Mouse (Mus musculus) forelimb bud, embryonic 11.5 days (tissue): ENCODE measurements around the gene Tnf.

Experiments
- DNase-seq: peaks from one replicate; pipeline ENCODE4 v3.0.0-alpha.2; 2012; ENCODE audit warnings: low read depth, low spot score

Gene Tnf

DNA sequence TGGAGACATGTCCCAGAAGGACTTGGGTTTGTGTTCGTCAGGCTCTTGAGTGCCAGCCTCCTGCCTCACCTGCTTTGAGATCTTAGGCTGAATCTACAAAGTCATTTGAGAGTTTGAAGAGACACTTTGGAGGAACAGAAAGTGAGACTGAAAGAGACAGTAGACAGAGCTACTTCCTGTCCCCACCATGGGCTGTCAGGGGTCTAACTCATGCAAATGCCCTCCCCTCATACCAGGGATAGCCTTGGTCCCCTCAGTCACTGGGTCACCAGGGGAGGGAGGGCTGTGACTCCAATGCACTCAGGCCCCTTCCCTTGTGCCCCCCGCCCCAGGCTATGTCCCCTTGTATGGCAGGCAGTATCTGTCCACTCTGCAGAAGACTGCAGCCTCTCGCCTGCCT lies 28.5 kb downstream of the Tnf start:
- DNase-seq, result no peak

DNA sequence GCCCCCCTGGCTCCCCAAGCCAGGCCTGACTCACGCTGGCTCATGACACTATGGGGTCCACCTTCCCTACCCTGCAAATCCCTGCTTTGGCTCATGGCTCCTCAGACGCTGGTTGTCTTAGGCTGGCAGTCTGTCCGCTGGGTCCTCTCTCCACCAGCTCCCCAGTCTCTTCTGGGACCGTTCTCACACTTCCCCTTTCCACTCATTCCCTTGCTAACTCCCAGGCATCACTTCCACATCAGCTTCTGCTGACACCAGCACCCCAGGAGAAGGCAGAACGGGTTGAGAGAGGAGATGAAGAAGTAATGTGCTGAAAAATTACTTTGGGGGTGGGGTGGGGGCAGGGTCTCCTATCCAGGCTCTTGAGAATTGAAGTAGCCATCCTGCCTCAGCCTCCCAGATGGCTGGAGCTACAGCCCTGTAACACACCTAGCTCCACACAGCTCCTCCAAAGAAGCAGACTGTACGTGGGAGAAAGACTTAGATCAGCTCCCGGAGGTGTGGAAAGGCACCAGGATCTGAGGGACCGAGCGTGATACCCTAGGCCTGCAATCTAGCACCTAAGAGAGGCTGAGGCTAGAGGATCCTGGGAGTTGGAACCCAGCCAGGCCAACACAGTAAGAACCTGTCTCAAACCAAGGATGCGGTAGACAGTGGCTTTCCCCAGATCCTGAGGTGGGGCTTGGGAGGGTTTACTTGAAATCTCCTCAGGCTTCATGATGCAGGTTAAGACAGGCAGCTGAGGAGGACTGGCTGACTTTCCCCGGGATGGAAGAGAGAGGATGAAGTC lies 29.2 kb downstream of the Tnf start:
- no peak for DNase-seq

DNA sequence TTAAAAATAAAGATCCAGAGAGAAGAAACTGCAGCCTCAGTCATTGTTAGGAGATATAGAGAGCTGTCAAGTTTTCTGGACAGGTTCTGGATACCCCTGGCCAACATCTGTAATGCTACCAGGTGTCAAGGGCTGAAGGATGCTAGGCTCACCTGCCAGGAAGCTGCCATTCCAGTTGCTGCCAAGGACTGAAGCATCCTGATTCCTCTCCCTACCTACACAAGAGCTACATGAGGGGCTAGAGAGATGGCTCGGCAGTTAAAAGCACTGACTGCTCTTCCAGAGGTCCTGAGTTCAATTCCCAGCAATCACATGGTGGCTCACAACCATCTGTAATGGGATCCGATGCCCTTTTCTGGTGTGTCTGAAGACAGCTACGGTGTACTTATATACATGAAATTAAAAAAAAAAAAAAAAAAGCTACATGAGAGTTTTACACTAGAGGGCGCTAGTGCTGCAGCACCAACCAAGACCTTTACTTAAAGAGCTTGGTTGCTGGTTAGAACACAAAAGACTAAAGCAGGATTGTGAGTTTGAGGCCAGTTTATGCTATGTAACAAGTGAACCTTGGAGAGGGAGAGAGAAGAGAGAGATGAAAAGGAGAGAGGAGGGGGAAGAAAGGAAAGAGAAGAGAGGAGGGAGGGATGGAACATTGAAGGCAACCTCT lies 33.1 kb downstream of the Tnf start:
- DNase-seq, result peak; percentile 68

DNA sequence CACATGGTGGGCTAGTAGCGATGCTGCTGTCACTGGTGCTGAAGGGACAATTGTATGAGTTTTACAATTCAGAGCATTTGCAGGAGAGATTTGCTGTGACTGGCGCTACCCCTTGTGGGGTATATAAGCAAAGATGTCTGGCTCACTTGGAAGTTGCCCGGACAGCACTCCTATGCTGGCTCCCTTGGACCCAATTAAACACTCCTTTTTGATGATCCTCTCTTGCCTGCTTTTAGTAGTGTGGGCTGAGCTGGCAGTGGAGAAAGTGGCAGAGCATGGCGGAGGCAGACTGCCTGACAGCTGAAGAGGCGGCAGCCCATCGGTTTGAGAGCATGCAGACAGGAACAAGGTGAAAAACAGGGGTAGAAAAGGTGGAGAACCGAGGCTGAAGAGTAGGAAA lies 34.0 kb downstream of the Tnf start:
- no peak for DNase-seq

DNA sequence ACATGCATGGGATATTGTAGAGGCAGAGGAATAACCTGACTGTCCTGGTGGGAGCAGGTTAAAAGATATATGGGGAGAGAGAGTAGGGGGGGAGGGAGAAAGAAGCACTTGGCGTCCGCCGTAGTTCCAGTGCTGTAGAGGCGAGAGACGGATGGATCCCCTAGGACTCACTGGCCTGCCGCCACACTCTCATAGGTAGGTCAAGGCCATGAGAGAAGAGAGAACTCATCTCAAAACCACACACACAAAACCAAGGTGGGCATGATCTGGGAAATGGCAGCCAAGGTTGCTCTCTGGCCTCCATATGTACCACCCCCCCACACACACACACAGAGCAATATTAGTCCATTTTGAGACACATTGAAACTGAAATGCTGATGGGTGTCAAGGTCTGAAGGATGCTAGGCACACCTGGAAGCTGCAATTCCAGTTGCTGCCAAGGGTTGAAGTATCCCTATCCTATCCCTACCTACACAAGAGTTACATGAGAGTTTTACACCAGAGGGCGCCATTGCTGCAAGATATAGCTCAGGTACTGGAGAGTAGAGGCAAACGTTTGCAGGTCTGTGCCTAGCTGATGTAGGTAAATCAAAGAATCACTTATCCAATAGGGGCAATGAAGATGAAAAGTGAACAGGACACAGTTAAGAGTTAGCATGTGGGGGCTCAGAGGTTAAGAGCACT lies 35.3 kb downstream of the Tnf start:
- peak; percentile 78 for DNase-seq

DNA sequence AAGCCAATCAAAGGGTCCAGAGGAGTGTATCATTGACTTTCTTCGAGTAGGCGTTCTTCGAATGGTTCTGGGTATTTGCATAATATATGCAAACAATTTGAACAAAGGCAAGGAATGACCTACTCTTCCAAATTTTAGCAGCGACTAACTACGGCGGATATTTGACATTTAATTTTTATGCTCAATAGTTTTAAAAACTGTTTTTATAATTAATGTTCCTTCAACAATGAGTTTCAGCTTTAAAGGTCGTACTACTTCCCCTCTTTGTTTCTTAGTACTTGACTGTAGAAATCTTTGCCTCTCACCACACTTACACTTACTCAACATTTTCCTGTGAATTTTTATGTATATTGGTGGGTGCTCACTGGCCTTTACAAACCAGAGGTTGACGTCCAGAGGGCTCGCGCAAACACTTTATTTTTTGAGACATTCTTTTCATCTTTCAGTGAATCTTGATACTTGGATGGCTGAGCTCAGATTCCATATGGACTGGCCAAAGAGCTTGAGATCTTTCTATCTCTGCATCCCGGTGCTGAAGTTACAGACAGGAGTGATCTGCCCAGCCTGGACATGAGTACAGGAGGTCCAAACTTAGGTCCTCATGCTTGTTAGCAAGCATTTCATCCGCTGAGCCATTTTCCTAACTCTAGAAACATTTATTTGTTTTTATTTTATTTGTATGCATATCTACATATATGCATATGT lies 36.2 kb downstream of the Tnf start:
- DNase-seq, result no peak

DNA sequence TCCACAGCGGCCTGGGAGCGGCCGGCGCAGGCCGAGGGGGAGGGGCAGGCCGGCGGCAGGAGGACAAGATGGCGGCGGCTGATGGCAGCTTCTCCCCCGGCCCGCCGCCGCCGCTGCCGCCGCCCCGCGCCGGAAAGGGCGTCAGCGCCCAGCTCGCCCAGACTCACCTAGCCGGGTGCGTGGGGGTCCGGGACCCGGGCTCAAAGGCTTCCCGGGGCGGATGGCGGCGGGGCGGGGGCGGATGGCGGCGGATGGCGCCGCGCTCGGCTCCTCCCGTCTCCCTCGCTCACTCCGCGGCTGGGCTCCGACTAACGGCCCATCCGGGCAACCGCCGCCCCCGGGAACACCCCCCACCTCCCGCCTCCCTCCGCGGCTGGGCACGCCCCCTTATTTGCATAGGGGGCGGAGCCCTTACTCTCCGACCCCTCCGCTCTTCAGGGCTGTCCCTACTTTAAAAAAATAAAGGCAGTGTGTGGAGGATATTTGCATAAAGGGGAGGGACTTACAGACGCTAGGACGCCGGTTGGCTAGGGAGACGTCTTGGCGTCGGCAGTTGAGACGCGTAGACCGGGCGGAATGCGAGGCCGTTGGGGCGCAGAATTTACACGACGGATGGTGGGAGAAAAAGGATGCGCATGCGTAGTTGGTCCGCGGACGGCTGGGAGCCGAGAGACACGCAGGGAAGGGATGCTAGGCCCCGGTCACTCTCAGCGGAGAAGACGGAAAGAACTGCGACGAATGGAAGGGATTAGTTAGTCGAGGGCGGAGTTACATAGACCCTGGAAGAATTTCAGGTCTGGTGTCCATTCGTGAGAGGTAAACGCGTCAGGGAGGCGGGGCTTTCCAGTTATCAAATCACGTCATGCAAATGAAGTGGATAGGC lies 37.0 kb downstream of the Tnf start, which contains the start of gene Prrc2a:
Gene Prrc2a (minus strand): TSS at position 330 of the 883 bp plus-strand sequence.
- peak; percentile 99 for DNase-seq

DNA sequence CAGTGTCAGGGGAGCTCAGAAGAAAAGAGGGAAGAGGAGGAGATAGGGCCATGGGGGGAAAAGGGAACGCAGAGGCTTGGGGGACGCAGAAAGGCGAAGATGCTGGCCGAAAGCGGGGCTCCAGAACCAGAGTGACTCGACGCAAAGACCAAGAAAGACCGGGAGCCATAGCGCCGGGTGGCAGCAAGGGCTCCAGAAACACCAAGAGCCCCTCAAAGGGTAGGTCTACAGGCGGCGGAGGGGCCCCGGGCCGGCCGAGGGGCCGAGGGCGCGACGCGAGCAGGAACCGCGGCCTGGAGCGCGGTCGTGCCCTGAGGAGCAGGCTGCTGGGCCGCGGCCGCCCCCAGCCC lies 37.6 kb downstream of the Tnf start:
- DNase-seq, result no peak

DNA sequence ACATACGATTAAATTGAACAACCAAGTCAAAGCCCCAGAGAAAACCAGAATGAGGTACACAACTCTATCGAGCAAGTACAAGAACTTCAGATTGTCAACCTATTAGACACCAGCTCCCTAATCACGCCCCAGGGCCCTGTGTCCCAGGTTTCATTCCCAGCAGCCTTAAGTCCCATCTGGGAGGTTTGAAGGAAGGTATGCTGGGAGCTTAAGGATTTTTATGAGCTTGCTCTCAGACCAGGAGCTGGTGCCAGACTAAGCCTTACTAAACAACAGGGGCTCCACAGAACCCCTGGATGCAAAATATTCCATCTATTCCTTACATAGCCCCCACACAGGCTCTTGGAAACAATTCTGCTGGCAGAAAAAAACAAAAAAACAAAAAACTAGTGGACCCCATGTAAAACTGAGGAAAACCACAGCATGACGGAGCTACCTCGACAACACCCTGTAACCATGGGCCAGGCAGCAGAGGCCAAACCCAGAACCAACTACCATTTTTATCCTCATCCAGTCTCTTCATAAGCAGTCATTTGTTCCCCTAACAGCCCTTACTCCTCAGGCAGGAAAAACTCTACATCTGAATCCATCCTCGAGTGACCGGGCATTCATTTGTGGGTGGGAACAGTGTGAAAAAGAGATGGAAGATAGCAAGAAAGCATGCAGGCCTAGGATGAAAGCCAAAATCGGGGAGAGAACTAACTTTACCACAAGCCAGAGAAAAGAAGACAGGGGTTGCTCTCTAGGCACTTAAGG lies 38.3 kb downstream of the Tnf start:
- DNase-seq, result no peak

DNA sequence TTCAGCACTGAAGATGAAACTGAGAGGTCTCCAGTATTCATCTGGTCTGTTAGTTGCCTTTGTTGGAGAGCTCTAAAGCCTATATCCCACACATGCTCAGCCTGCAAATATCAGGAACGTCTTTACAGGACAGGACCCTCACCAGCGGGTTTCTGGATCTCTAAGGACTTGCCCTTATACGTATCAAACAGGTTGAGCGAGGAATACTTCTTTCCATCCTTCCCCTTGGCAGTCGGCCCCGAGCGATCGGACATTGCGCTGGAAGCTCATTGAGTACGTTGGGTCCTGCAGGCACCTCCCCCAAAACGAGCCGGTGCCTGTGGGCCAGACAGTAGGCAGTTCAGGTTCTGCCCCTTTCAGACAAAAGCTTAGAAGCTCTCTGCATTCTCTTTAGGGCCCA lies 39.1 kb downstream of the Tnf start:
- DNase-seq, result no peak

DNA sequence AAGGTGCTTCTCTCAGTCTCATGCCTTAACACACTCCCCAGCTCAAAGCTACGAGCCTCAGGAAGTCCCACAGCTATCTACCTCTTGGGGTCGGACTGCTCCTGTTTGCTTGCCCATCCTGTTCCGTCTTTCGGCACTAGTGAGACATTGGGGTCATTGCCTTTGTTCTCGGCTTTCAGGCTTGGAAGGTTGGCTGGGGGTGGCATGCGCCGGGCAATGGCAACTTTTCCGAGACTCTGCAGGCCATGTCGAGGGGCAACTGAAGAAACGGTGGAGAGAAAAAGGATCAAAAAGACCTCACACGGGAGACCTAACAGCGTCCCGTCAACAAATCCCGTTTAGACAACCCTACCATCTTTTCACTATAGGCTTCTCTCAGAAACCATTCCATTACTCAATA lies 39.7 kb downstream of the Tnf start:
- no peak for DNase-seq

DNA sequence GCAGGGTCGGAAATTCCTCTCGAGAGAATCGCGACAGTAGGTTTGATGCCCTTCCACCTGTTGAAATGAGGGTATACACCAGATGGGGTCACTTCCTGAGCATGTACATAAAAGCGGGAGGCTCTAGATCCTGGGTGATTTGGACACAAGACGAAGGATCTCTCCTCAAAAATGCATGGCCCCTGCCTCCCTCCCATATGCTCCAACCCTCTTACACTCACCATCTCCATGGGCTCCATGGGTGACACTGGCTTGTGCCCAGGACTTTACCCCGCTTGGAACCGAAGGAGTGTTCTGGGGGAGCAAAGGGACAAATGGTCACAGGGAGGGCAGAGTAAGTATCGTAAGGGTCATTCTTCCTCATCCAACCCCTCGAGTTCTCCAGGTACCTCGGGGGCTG lies 40.4 kb downstream of the Tnf start:
- no peak for DNase-seq

DNA sequence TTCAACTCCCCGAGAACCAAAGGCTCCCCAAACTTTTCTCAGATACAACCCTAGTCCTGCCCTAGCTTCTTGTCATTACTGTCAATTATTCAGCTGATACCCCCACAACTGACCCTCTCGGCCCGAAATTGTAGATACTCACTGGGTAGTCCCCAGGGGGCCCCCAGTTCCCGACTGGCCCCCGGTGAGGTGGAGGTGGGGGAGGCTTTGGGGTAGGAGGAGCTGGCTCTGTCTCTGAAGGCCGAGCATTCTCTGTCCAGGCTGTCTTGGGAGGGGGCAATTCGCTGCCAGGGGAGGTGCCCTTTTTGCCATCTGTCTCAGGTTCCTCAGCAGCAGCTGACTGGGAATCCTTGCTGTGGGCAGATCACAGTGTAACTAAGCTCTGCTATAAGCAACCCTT lies 42.2 kb downstream of the Tnf start:
- no peak for DNase-seq

DNA sequence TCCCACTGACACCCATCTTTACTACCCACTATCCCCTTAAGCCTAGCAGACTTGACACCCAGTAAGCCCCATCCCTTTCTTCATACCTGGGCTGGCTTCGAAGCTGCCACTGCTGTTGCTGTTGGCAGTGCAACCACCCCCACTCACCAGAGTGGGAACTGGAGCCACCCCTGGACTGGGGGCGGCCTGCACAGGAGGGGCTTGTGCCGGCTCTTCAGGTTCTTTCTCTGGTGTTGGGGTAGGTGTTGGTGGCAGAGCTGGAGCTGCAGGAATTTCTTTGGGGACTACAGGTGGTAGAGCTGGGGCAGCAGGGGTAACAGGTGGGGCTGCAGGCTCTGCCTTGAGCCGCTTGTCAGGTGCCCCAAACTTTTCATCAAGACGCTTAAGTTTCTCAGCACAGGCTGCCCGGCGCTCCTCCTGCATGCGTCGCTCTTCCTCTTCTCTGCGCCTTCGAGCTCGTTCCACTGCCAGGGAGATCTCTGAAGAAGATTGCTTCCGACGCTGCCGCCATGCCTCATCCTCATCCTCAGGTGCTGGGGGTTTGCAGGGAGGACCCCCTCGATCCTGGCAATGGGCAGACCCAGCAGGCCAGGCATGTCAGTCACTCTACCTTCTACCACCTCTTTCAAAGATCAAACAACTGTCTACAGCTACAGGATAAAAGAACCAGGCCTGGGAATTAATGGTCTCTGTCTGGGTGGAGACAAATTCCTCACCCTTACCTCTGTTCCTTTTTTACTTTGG lies 42.8 kb downstream of the Tnf start:
- no peak for DNase-seq

DNA sequence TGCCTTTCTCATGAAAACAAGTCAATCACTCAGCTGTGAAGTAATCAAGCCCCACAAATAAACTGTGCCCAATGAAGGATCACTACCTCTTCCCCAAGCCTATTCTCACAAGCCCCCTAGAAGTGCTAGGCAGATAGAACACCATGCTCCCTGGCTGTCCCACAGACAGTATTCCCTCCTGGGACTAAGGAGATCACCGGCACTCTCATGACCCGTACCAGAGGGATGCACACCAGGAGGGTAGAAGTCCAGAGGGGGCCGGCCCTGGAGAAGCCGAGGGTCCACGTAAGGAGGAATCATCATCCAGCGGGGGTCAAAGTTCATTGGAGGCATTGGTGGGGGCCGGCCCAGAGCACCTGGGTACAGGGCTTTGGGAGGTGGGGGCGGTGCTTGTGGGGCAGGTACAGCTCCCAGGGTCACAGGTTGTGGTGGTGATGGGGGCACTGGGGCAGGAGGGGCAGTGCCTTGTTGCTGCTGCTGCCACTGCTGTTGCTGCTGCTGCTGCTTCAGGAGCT lies 44.1 kb downstream of the Tnf start:
- no peak for DNase-seq

DNA sequence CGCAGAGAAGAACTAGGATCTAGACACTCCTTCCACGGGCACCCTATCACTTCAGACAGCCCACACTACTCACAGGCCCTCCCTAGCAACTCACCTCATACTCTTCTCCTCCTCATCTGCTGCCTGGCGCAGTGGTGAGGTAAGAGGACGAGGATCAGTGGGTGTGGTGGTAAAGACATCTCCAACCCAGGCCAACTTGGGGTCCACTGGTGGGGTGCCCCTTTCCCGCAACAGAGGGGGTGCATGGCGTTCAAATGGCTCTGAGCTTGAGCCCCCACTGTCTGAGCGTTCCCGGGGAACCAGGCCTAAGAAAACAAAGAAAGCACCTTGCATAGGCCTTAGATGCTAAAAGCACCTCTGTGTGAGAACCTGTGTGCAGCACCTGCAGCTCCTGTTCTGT lies 44.6 kb downstream of the Tnf start:
- DNase-seq, result no peak

DNA sequence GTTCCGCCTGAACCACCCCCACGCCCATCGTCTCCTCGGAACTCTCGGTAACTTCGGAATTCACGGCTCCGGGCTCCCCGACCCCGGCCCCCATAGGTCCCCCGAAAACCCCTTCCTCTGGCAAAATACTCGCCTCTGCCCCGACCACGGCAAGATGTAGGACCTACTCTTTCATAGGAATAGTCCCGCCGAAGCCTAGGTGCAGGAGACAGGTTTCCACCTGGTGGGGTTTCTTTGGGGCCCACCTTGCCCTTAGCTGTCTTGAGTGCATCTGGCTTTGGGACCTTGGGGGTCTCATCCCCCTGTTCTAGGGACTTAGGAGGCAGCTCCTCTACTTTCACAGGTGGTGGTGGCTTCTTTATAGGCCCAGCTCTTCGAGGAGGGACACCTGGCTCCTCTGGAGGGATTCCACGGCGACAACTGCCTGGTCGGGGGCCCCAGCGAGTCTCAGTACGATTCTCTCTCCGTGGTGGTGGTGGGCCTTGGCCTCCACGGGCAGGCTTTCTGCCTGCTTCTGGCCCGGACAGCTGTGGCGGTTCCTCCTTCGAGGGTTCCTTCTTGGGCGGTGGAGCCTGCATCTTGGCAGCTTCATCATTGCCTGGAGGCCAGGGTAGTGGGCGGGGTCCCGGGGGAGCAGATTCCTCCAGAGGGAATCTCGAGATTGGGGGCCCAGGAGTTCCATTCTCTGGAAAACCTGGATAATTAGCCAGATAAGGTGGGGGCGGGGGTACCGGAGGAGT lies 45.2 kb downstream of the Tnf start:
- DNase-seq, result no peak

DNA sequence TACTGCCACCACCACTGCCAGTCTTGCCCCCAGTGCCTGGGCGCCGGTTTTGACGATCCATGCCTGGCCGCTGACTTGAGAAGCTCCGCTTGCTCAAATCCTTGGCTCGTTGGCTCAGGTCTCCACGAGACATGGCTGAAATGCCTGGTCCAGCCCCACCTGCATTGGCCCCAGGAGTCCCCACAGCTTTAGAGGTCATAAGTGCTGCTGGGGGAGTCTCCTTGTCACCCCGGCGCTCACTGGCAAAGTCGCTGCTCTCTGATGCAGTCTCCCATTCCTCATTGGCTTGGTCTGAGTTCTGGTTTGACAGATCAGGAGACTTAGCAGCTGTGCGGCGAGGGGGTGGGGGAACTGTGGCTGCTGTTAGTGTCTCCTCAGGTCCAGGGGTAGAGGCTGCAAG lies 46.4 kb downstream of the Tnf start:
- DNase-seq, result no peak

DNA sequence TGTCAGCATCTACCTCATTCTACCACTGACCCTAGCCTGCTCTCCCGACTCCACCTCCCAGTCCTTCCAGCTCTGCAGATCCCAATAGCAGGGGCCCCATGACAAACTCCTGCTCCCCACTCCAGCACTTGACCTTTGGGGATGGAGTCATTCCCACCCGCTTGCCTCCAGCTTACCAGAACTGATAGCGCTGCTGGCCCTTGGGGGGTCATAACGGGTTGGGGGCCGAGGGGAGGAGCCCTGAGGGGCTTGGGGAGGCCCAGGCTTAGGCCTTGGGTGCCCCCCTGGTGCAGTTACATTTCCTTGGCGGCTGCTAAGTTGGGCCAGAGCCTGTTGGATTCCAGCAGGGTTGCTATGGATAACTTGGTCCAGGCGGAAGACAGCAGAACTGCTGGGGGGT lies 47.2 kb downstream of the Tnf start:
- no peak for DNase-seq
